Mouse (Mus musculus): Measurements from ENCODE around the gene Mrps7. TPM values are rescaled to one million over a fixed set of nuclear protein-coding genes. Genes with fewer than 3 reads are reported as not detected.

Gene Mrps7
- total and polyA plus RNA-seq, 3 experiments: 106 to 199 (median 157) TPM

DNA sequence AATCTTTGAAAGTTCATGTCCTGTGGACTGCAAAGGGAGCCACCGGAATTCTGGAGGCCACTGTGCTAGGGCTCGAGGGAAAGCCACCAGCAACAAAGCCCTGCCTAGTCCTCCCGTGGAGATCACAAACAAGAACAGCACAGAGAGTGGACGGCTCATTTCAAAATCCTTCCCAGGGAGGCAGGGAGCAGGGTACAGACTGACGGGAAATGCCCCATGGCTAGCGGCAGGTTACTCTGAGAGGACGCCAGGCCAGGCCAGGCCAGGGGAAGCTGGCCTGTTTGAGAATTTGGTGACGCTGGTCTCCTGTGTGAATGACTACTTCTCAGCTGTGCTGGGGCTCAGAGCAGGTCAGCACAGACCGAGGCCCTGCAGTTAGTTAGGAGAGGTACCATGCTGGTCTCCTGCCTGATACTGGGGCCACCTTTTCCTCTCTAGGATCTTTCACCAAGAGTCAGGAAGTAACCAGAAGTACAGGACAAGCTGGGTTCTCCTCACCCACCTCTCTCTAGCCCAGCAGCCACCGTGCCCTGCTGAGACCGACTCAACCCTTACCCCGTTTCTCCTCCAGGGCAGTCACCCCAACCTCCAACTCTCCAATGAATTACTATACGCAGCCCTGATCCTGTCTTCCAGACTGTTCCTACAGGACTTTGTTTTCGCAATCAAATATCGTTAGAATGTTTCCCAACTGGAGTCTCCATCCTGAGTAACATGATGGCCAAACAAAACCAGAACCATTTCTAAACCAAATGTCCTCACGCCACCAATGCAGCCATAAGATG is 15.2 kb downstream of the Mrps7 start:
- peaks cover 0 to 4% of the 10 kb centered on the region in 2 experiments; a peak in 3 of 4 replicates for H3K36me3 ChIP-seq (ENCODE audit: control insufficient read depth in 1 of 2, insufficient read depth in 2 of 2, low read length in 2 of 2)
- TF ChIP-seq CHD2 (IDR thresholded peaks at IDR 0.05; ENCODE audit: low read length): no peak
- no peak for TF ChIP-seq JUND (IDR thresholded peaks at IDR 0.05; ENCODE audit: low read depth, low read length)
- no peak for TF ChIP-seq ELF1 (IDR thresholded peaks at IDR 0.05; ENCODE audit: low read depth, low read length)
- no peaks in the 10 kb centered on the region for H3K79me2 ChIP-seq (ENCODE audit: control insufficient read depth, insufficient read depth, low read length, poor library complexity)
- DNase-seq (ENCODE audit: low read depth, low spot score): no peak
- no peak overlapping the region for H3K9ac ChIP-seq (ENCODE audit: control insufficient read depth, low read depth, low read length, poor library complexity, severe bottlenecking)
- H3K4me3 ChIP-seq (ENCODE audit: control insufficient read depth in 1 of 2, insufficient read depth in 1 of 2, low read depth in 2 of 2, low read length in 2 of 2): no peak overlapping the region
- H3K27me3 ChIP-seq (ENCODE audit: control insufficient read depth in 1 of 2, insufficient read depth in 2 of 2, low read length in 2 of 2): no peaks in the 10 kb centered on the region
- H3K4me1 ChIP-seq (ENCODE audit: control insufficient read depth in 1 of 2, insufficient read depth in 2 of 2, low read length in 2 of 2): no peaks in the 10 kb centered on the region
- H3K27ac ChIP-seq (ENCODE audit: control insufficient read depth, low read depth, low read length): no peak overlapping the region
- H3K9me3 ChIP-seq (replicated peaks; ENCODE audit: insufficient read depth, low read length): no peaks in the 10 kb centered on the region

- Histone ChIP-seq H3K27ac (ENCODE audit: control insufficient read depth, low read depth, low read length) (no peak overlapping the region), H3K4me3 (ENCODE audit: control insufficient read depth in 1 of 2, insufficient read depth in 1 of 2, low read depth in 2 of 2, low read length in 2 of 2) (no peak overlapping the region), H3K4me1 (ENCODE audit: control insufficient read depth in 1 of 2, insufficient read depth in 2 of 2, low read length in 2 of 2) (no peaks in the 10 kb centered on the region), H3K9ac (ENCODE audit: control insufficient read depth, low read depth, low read length, poor library complexity, severe bottlenecking) (no peak overlapping the region), H3K79me2 (ENCODE audit: control insufficient read depth, insufficient read depth, low read length, poor library complexity) (no peaks in the 10 kb centered on the region; the same call in 1 of the 2 replicates), H3K36me3 (ENCODE audit: control insufficient read depth in 1 of 2, insufficient read depth in 2 of 2, low read length in 2 of 2) (peaks cover 0 to 4% of the 10 kb centered on the region in 2 experiments; a peak in 2 of 4 replicates), H3K9me3 (replicated peaks; ENCODE audit: insufficient read depth, low read length) (no peaks in the 10 kb centered on the region), H3K27me3 (ENCODE audit: control insufficient read depth in 1 of 2, insufficient read depth in 2 of 2, low read length in 2 of 2) (no peaks in the 10 kb centered on the region)
- TF ChIP-seq GATA1 (IDR thresholded peaks at IDR 0.05; ENCODE audit: low read depth, low read length) (no peak), JUND (IDR thresholded peaks at IDR 0.05; ENCODE audit: low read depth, low read length) (no peak)
- no peak for DNase-seq (ENCODE audit: low read depth, low spot score)
These were observed 16.2 kb downstream of the Mrps7 start for GRCm38 (mm10) chr11:115619949-115620348.

DNA sequence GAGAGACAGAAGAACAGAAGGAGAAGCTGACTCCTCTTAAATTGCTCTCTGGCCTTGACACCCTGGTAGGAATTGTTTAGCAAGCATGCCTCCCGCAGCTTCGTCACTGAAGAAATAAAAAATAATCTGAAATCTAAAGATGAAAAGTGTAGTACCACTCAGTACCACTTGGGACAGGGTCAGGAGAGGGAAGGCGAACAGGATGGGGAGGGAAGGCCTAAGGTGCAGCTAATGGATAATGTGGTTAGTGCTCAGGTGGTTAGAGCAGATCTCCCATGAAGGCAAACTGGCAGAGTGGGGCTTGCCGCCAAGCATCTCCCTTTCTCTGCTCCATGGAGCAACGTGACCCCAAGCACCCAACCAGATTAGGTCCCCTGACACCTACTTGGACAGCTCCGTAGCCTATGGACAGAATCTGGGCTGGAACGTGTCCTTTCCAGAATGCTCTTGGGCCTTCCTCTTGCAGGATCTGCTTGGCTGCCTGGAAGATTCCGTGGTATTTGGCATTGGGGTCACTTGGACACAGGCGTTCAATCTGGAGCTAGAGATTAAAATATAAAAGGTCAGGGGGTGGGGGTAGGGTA is 19.9 kb downstream of the Mrps7 start:
- peaks cover 3 to 7% of the 10 kb centered on the region in 2 experiments for H3K4me1 ChIP-seq (ENCODE audit: control insufficient read depth in 1 of 2, insufficient read depth in 2 of 2, low read length in 2 of 2)
- peak; percentile 63 for DNase-seq (ENCODE audit: low read depth, low spot score)
- H3K79me2 ChIP-seq (ENCODE audit: control insufficient read depth, insufficient read depth, low read length, poor library complexity): peaks cover 21% of the 10 kb centered on the region
- H3K9ac ChIP-seq (ENCODE audit: control insufficient read depth, low read depth, low read length, poor library complexity, severe bottlenecking): no peak overlapping the region
- H3K27me3 ChIP-seq (ENCODE audit: control insufficient read depth in 1 of 2, insufficient read depth in 2 of 2, low read length in 2 of 2): no peaks in the 10 kb centered on the region
- peaks cover 4 to 6% of the 10 kb centered on the region in 2 experiments for H3K36me3 ChIP-seq (ENCODE audit: control insufficient read depth in 1 of 2, insufficient read depth in 2 of 2, low read length in 2 of 2)
- H3K27ac ChIP-seq (ENCODE audit: control insufficient read depth, low read depth, low read length): no peak overlapping the region
- TF ChIP-seq TAL1 (IDR thresholded peaks at IDR 0.05; ENCODE audit: low read length) (no peak), ELF1 (IDR thresholded peaks at IDR 0.05; ENCODE audit: low read depth, low read length) (no peak), CTCF (IDR thresholded peaks at IDR 0.05 in 2 of 3, conservative IDR thresholded peaks at IDR 0.05 in 1 of 3; ENCODE audit: control insufficient read depth in 1 of 3, insufficient read depth in 1 of 3, low read depth in 2 of 3, low read length in 3 of 3, poor library complexity in 1 of 3, severe bottlenecking in 1 of 3) (peak in 2 of 3 experiments; percentile 41 to 43; a peak in 4 of 6 replicates)
- no peaks in the 10 kb centered on the region for H3K9me3 ChIP-seq (replicated peaks; ENCODE audit: insufficient read depth, low read length)
- H3K4me3 ChIP-seq (ENCODE audit: control insufficient read depth in 1 of 2, insufficient read depth in 1 of 2, low read depth in 2 of 2, low read length in 2 of 2): no peak overlapping the region

DNA sequence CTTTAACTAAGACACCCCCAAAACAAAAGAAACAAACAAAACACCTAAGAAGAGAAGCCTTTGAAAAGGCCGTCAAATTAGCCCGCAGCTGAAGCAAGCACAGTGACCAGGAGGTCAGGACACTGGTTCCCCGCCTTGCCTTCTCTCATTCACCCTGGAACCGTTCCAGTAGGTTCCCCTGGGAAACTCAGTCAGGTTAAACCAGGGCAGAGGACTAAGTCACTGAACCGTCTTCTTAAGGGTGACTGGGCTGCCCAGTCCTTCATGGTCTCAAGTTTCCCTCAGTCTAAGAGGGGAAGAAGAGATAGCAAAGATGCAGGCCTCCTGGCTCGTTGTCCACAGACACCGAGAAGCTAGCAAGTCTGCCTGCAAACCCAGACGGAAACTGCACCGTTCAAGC is 22.2 kb downstream of the Mrps7 start:
- Histone ChIP-seq H3K4me3 (ENCODE audit: control insufficient read depth in 1 of 2, insufficient read depth in 1 of 2, low read depth in 2 of 2, low read length in 2 of 2) (no peak overlapping the region), H3K27ac (ENCODE audit: control insufficient read depth, low read depth, low read length) (no peak overlapping the region), H3K4me1 (ENCODE audit: control insufficient read depth in 1 of 2, insufficient read depth in 2 of 2, low read length in 2 of 2) (peaks cover 6 to 24% of the 10 kb centered on the region in 2 experiments), H3K9me3 (replicated peaks; ENCODE audit: insufficient read depth, low read length) (no peaks in the 10 kb centered on the region), H3K9ac (ENCODE audit: control insufficient read depth, low read depth, low read length, poor library complexity, severe bottlenecking) (no peak overlapping the region), H3K27me3 (ENCODE audit: control insufficient read depth in 1 of 2, insufficient read depth in 2 of 2, low read length in 2 of 2) (no peaks in the 10 kb centered on the region), H3K79me2 (ENCODE audit: control insufficient read depth, insufficient read depth, low read length, poor library complexity) (peaks cover 21% of the 10 kb centered on the region), H3K36me3 (ENCODE audit: control insufficient read depth in 1 of 2, insufficient read depth in 2 of 2, low read length in 2 of 2) (peaks cover 4 to 9% of the 10 kb centered on the region in 2 experiments)
- TF ChIP-seq CHD2 (IDR thresholded peaks at IDR 0.05; ENCODE audit: low read length) (no peak), CTCF (IDR thresholded peaks at IDR 0.05 in 2 of 3, conservative IDR thresholded peaks at IDR 0.05 in 1 of 3; ENCODE audit: control insufficient read depth in 1 of 3, insufficient read depth in 1 of 3, low read depth in 2 of 3, low read length in 3 of 3, poor library complexity in 1 of 3, severe bottlenecking in 1 of 3) (no peak), TBP (IDR thresholded peaks at IDR 0.05; ENCODE audit: low read depth, low read length) (no peak), MXI1 (IDR thresholded peaks at IDR 0.05; ENCODE audit: low read depth, low read length) (no peak), ZNF384 (IDR thresholded peaks at IDR 0.05; ENCODE audit: low read depth, low read length) (no peak), BHLHE40 (IDR thresholded peaks at IDR 0.05; ENCODE audit: borderline replicate concordance, low read depth, low read length) (no peak), GATA1 (IDR thresholded peaks at IDR 0.05; ENCODE audit: low read depth, low read length) (no peak)
- DNase-seq (ENCODE audit: low read depth, low spot score): no peak

All from MEL (cell line).